Mouse (Mus musculus): ENCODE data around the gene Mdm1. TPM values are rescaled to one million over a fixed set of nuclear protein-coding genes. Genes with fewer than 3 reads are reported as not detected.

Mdm1 gene
- polyA plus RNA-seq, 1 experiment: 3.4 TPM

- Histone ChIP-seq H3K4me3 (no peak overlapping the region), H3K79me2 (ENCODE audit: control insufficient read depth, insufficient read depth) (no peaks in the 10 kb centered on the region), H3K27me3 (ENCODE audit: control insufficient read depth, insufficient read depth, insufficient read length) (no peaks in the 10 kb centered on the region), H3K36me3 (ENCODE audit: control insufficient read depth, insufficient read depth) (no peaks in the 10 kb centered on the region), H3ac (ENCODE audit: control insufficient read depth, insufficient read length) (no peak overlapping the region), H3K4me2 (ENCODE audit: low read depth) (no peak overlapping the region)
- TF ChIP-seq MYOG (IDR thresholded peaks at IDR 0.05; ENCODE audit: control insufficient read depth in 1 of 3, insufficient read depth in 1 of 3, insufficient read length in 2 of 3, low read depth in 2 of 3): no peak
- no peak for TF ChIP-seq E2F4 (IDR thresholded peaks at IDR 0.05; ENCODE audit: insufficient read depth)
- TF ChIP-seq MAX (IDR thresholded peaks at IDR 0.05; ENCODE audit: low read depth): no peak
- TF ChIP-seq TCF3 (IDR thresholded peaks at IDR 0.05; ENCODE audit: insufficient read length, low read depth): no peak
- TF ChIP-seq CEBPB (IDR thresholded peaks at IDR 0.05; ENCODE audit: insufficient read depth, poor library complexity, severe bottlenecking): no peak
- no peak for TF ChIP-seq TCF12 (IDR thresholded peaks at IDR 0.05; ENCODE audit: insufficient read depth, poor library complexity, severe bottlenecking)
- TF ChIP-seq REST (IDR thresholded peaks at IDR 0.05; ENCODE audit: insufficient read depth, insufficient read length): no peak
These were observed 30.0 kb upstream of the Mdm1 start for GRCm38 (mm10) chr10:118111621-118112020.

- Histone ChIP-seq H3K27me3 (ENCODE audit: control insufficient read depth, insufficient read depth, insufficient read length) (no peaks in the 10 kb centered on the region), H3K4me2 (ENCODE audit: low read depth) (no peak overlapping the region), H3K36me3 (ENCODE audit: control insufficient read depth, insufficient read depth) (no peaks in the 10 kb centered on the region), H3K79me2 (ENCODE audit: control insufficient read depth, insufficient read depth) (no peaks in the 10 kb centered on the region), H3K4me3 (no peak overlapping the region), H3ac (ENCODE audit: control insufficient read depth, insufficient read length) (no peak overlapping the region)
- no peak for TF ChIP-seq MYOD1 (IDR thresholded peaks at IDR 0.05; ENCODE audit: control insufficient read depth in 1 of 3, insufficient read length in 2 of 3, low read depth in 2 of 3)
- no peak for TF ChIP-seq MYOG (IDR thresholded peaks at IDR 0.05; ENCODE audit: control insufficient read depth in 1 of 3, insufficient read depth in 1 of 3, insufficient read length in 2 of 3, low read depth in 2 of 3)
- TF ChIP-seq TCF3 (IDR thresholded peaks at IDR 0.05; ENCODE audit: insufficient read length, low read depth): no peak
- no peak for TF ChIP-seq REST (IDR thresholded peaks at IDR 0.05; ENCODE audit: insufficient read depth, insufficient read length)
- no peak for TF ChIP-seq E2F4 (IDR thresholded peaks at IDR 0.05; ENCODE audit: insufficient read depth)
- no peak for TF ChIP-seq SRF (IDR thresholded peaks at IDR 0.05; ENCODE audit: control insufficient read depth, insufficient read length, low read depth)
- TF ChIP-seq CEBPB (IDR thresholded peaks at IDR 0.05; ENCODE audit: insufficient read depth, poor library complexity, severe bottlenecking): no peak
- TF ChIP-seq POLR2AphosphoS2 (IDR thresholded peaks at IDR 0.05; ENCODE audit: insufficient read length, low read depth): no peak
- no peak for TF ChIP-seq TCF12 (IDR thresholded peaks at IDR 0.05; ENCODE audit: insufficient read depth, poor library complexity, severe bottlenecking)
These were observed 29.2 kb upstream of the Mdm1 start for GRCm38 (mm10) chr10:118112294-118112893.

- Histone ChIP-seq H3K36me3 (ENCODE audit: control insufficient read depth, insufficient read depth) (no peaks in the 10 kb centered on the region), H3ac (ENCODE audit: control insufficient read depth, insufficient read length) (no peak overlapping the region), H3K79me2 (ENCODE audit: control insufficient read depth, insufficient read depth) (no peaks in the 10 kb centered on the region), H3K27me3 (ENCODE audit: control insufficient read depth, insufficient read depth, insufficient read length) (no peaks in the 10 kb centered on the region), H3K4me3 (no peak overlapping the region), H3K4me2 (ENCODE audit: low read depth) (no peak overlapping the region)
- TF ChIP-seq MAX (IDR thresholded peaks at IDR 0.05; ENCODE audit: low read depth) (no peak), CEBPB (IDR thresholded peaks at IDR 0.05; ENCODE audit: insufficient read depth, poor library complexity, severe bottlenecking) (no peak), POLR2A (IDR thresholded peaks at IDR 0.05; ENCODE audit: insufficient read length, low read depth) (no peak), REST (IDR thresholded peaks at IDR 0.05; ENCODE audit: insufficient read depth, insufficient read length) (no peak), SRF (IDR thresholded peaks at IDR 0.05; ENCODE audit: control insufficient read depth, insufficient read length, low read depth) (no peak), MYOD1 (IDR thresholded peaks at IDR 0.05; ENCODE audit: control insufficient read depth in 1 of 3, insufficient read length in 2 of 3, low read depth in 2 of 3) (no peak), E2F4 (IDR thresholded peaks at IDR 0.05; ENCODE audit: insufficient read depth) (no peak), POLR2AphosphoS2 (IDR thresholded peaks at IDR 0.05; ENCODE audit: insufficient read length, low read depth) (no peak), TCF12 (IDR thresholded peaks at IDR 0.05; ENCODE audit: insufficient read depth, poor library complexity, severe bottlenecking) (no peak), USF1 (IDR thresholded peaks at IDR 0.05; ENCODE audit: low read depth) (no peak), MYOG (IDR thresholded peaks at IDR 0.05; ENCODE audit: control insufficient read depth in 1 of 3, insufficient read depth in 1 of 3, insufficient read length in 2 of 3, low read depth in 2 of 3) (no peak), TCF3 (IDR thresholded peaks at IDR 0.05; ENCODE audit: insufficient read length, low read depth) (no peak)
These were observed 28.3 kb upstream of the Mdm1 start for GRCm38 (mm10) chr10:118113256-118113682.

DNA sequence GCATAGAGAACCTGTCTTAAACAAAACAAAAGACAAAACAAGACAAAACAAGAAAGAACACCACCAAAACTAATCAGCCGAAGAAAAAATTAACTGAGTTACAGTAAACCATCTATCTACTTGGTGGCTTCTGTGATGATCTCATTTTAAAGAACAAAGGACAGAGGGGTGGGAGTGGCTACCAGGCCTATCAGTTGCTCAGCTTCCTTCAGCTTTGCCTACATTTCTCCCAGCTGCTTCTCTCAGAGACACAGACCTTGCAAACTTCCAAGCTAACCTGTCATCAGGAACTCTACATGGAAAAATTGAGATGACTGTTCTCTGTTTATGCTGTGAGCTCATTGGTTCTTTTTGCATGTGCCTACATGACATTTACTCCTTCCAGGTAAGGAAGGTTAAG is 27.3 kb upstream of the Mdm1 start:
- Histone ChIP-seq H3K27me3 (ENCODE audit: control insufficient read depth, insufficient read depth, insufficient read length) (no peaks in the 10 kb centered on the region), H3ac (ENCODE audit: control insufficient read depth, insufficient read length) (no peak overlapping the region), H3K79me2 (ENCODE audit: control insufficient read depth, insufficient read depth) (no peaks in the 10 kb centered on the region), H3K4me3 (no peak overlapping the region), H3K36me3 (ENCODE audit: control insufficient read depth, insufficient read depth) (no peaks in the 10 kb centered on the region), H3K4me2 (ENCODE audit: low read depth) (no peak overlapping the region)
- TF ChIP-seq REST (IDR thresholded peaks at IDR 0.05; ENCODE audit: insufficient read depth, insufficient read length) (no peak), E2F4 (IDR thresholded peaks at IDR 0.05; ENCODE audit: insufficient read depth) (no peak), POLR2A (IDR thresholded peaks at IDR 0.05; ENCODE audit: insufficient read length, low read depth) (no peak), TCF12 (IDR thresholded peaks at IDR 0.05; ENCODE audit: insufficient read depth, poor library complexity, severe bottlenecking) (no peak), TCF3 (IDR thresholded peaks at IDR 0.05; ENCODE audit: insufficient read length, low read depth) (no peak), POLR2AphosphoS2 (IDR thresholded peaks at IDR 0.05; ENCODE audit: insufficient read length, low read depth) (no peak), SRF (IDR thresholded peaks at IDR 0.05; ENCODE audit: control insufficient read depth, insufficient read length, low read depth) (no peak), CEBPB (IDR thresholded peaks at IDR 0.05; ENCODE audit: insufficient read depth, poor library complexity, severe bottlenecking) (no peak), MYOD1 (IDR thresholded peaks at IDR 0.05; ENCODE audit: control insufficient read depth in 1 of 3, insufficient read length in 2 of 3, low read depth in 2 of 3) (no peak), MYOG (IDR thresholded peaks at IDR 0.05; ENCODE audit: control insufficient read depth in 1 of 3, insufficient read depth in 1 of 3, insufficient read length in 2 of 3, low read depth in 2 of 3) (no peak), USF1 (IDR thresholded peaks at IDR 0.05; ENCODE audit: low read depth) (no peak)

All from myocyte (in vitro differentiated cells).